Mouse (Mus musculus) liver, embryonic 11.5 days (tissue): ENCODE data around the gene Lad1. TPM values are rescaled to one million over a fixed set of nuclear protein-coding genes. Genes with fewer than 3 reads are reported as not detected.

Experiments used
- ATAC-seq: fragments of 200-750 bp; cut with Nextera tagmentation; replicated peaks from 2 replicates; pipeline ENCODE4 v1.8.0; 2017; ENCODE audit warnings: moderate number of reproducible peaks, mild to moderate bottlenecking, moderate TSS enrichment, moderate library complexity; ENCODE audit not compliant: low FRiP score
- DNase-seq: peaks from one replicate; pipeline ENCODE4 v3.0.0-alpha.2; 2017; ENCODE audit warnings: low spot score
- H3K27ac ChIP-seq: fragments of 300-500 bp; sonication (generic); 2 replicates; pipeline ENCODE4 v1.5.1; 2014; ENCODE audit warnings: mild to moderate bottlenecking, low read depth, low read length, control low read depth
- H3K27me3 ChIP-seq: fragments of 300-500 bp; sonication (generic); replicated peaks from 2 replicates; pipeline ENCODE4 v1.6.1; 2014; ENCODE audit warnings: low read length, mixed read lengths; ENCODE audit not compliant: control insufficient read depth, insufficient read depth
- H3K36me3 ChIP-seq: fragments of 300-500 bp; sonication (generic); 2 replicates; pipeline ENCODE4 v1.6.1; 2014; ENCODE audit warnings: mild to moderate bottlenecking, low read length, moderate library complexity, mixed read lengths; ENCODE audit not compliant: control insufficient read depth, insufficient read depth
- H3K4me1 ChIP-seq: fragments of 300-500 bp; sonication (generic); replicated peaks from 2 replicates; pipeline ENCODE4 v1.6.1; 2014; ENCODE audit warnings: low read length, mixed read lengths; ENCODE audit not compliant: control insufficient read depth, insufficient read depth
- H3K4me2 ChIP-seq: fragments of 300-500 bp; sonication (generic); 2 replicates; pipeline ENCODE4 v1.6.1; 2014; ENCODE audit warnings: mild to moderate bottlenecking, control low read depth, moderate library complexity
- H3K4me3 ChIP-seq: fragments of 300-500 bp; sonication (generic); 2 replicates; pipeline ENCODE4 v1.5.1; 2014; ENCODE audit warnings: low read depth, low read length, control low read depth
- H3K9ac ChIP-seq: fragments of 300-500 bp; sonication (generic); 2 replicates; pipeline ENCODE4 v1.6.1; 2014; ENCODE audit warnings: low read depth, low read length, control low read depth
- H3K9me3 ChIP-seq: fragments of 300-500 bp; sonication (generic); 2 replicates; pipeline ENCODE4 v1.6.1; 2016; ENCODE audit warnings: low read length, inconsistent platforms, mixed read lengths; ENCODE audit not compliant: control insufficient read depth
- WGBS: fragments of 180-500 bp; shearing (Covaris S2); extraction: QIAGEN DNeasy Blood & Tissue Kit; methylation state at CpG from one replicate; pipeline ENCODE4 v1.1.7; 2014; 5-methylcytosine and 5-hydroxymethylcytosine counted together
- polyA plus RNA-seq: library from polyadenylated mRNA; unstranded; fragments of >200 nt; fragmentation: Nextera tagmentation; extraction: Ambion mirVana; gene quantifications from 2 replicates; pipeline ENCODE4 v1.2.1, GENCODE M21; 2014

The Lad1 gene
- 0.99 and 1.7 TPM in 2 replicates for polyA plus RNA-seq

GRCm38 (mm10) chr1:135818481-135819086 is at the start of gene Lad1:
Gene Lad1 (plus strand): TSS chr1:135818598.
- H3K9me3 ChIP-seq = no peaks in the 10 kb centered on the region
- H3K36me3 ChIP-seq = no peaks in the 10 kb centered on the region
- peak within 1 kb of the TSS; percentile 28; the same call in 1 of the 2 replicates for H3K9ac ChIP-seq
- DNase-seq = no peak
- H3K4me1 ChIP-seq = peaks cover 8% of the 10 kb centered on the region; the same call in 1 of the 2 replicates
- H3K27ac ChIP-seq = no peak within 1 kb of the TSS
- H3K4me2 ChIP-seq = peak within 1 kb of the TSS; percentile 85
- peak within 1 kb of the TSS; percentile 55 for H3K4me3 ChIP-seq
- WGBS = under 1% methylated on average over 63 of the region's 63 CpGs
- no peak for ATAC-seq
- peaks cover 62% of the 10 kb centered on the region for H3K27me3 ChIP-seq

GRCm38 (mm10) chr1:135770237-135770636 is 48.2 kb upstream of the Lad1 start:
- Histone ChIP-seq H3K27me3 (peaks cover 18% of the 10 kb centered on the region), H3K27ac (no peak overlapping the region), H3K4me1 (peaks cover 16% of the 10 kb centered on the region), H3K4me2 (no peak overlapping the region), H3K9ac (no peak overlapping the region), H3K4me3 (no peak overlapping the region), H3K36me3 (no peaks in the 10 kb centered on the region), H3K9me3 (no peaks in the 10 kb centered on the region)
- WGBS = 62% methylated on average over 7 of the region's 7 CpGs
- DNase-seq = no peak
- no peak for ATAC-seq

GRCm38 (mm10) chr1:135770896-135771572 is 47.4 kb upstream of the Lad1 start:
- H3K4me1 ChIP-seq = peaks cover 10% of the 10 kb centered on the region; the same call in 1 of the 2 replicates
- no peak overlapping the region for H3K27ac ChIP-seq
- H3K4me2 ChIP-seq = no peak overlapping the region
- no peak overlapping the region for H3K4me3 ChIP-seq
- no peak for ATAC-seq
- H3K9ac ChIP-seq = no peak overlapping the region
- H3K36me3 ChIP-seq = no peaks in the 10 kb centered on the region
- H3K27me3 ChIP-seq = peaks cover 12% of the 10 kb centered on the region; the same call in 1 of the 2 replicates
- no peaks in the 10 kb centered on the region for H3K9me3 ChIP-seq
- DNase-seq = no peak
- WGBS = 45% methylated on average over 12 of the region's 12 CpGs

GRCm38 (mm10) chr1:135771573-135771970 is 46.8 kb upstream of the Lad1 start:
- Histone ChIP-seq H3K9me3 (no peaks in the 10 kb centered on the region), H3K27me3 (peaks cover 7% of the 10 kb centered on the region; the same call in 1 of the 2 replicates), H3K36me3 (no peaks in the 10 kb centered on the region), H3K4me1 (peaks cover 9% of the 10 kb centered on the region; the same call in 1 of the 2 replicates), H3K4me2 (no peak overlapping the region), H3K9ac (no peak overlapping the region), H3K4me3 (no peak overlapping the region), H3K27ac (no peak overlapping the region)
- no peak for ATAC-seq
- no peak for DNase-seq
- WGBS = 60% methylated on average over 8 of the region's 8 CpGs

GRCm38 (mm10) chr1:135776596-135776995 is 41.8 kb upstream of the Lad1 start:
- ATAC-seq = no peak
- no peak overlapping the region for H3K4me2 ChIP-seq
- H3K4me3 ChIP-seq = no peak overlapping the region
- no peaks in the 10 kb centered on the region for H3K9me3 ChIP-seq
- no peaks in the 10 kb centered on the region for H3K27me3 ChIP-seq
- DNase-seq = no peak
- no peaks in the 10 kb centered on the region for H3K36me3 ChIP-seq
- no peak overlapping the region for H3K27ac ChIP-seq
- no peak overlapping the region for H3K9ac ChIP-seq
- peaks cover 6% of the 10 kb centered on the region; the same call in 1 of the 2 replicates for H3K4me1 ChIP-seq

GRCm38 (mm10) chr1:135777046-135777445 is 41.4 kb upstream of the Lad1 start:
- H3K36me3 ChIP-seq = no peaks in the 10 kb centered on the region
- DNase-seq (no peak), ATAC-seq (no peak)
- 79% methylated on average over 1 of the region's 1 CpGs for WGBS
- no peak overlapping the region for H3K9ac ChIP-seq
- H3K4me2 ChIP-seq = no peak overlapping the region
- no peaks in the 10 kb centered on the region for H3K27me3 ChIP-seq
- H3K27ac ChIP-seq = no peak overlapping the region
- no peaks in the 10 kb centered on the region for H3K9me3 ChIP-seq
- H3K4me3 ChIP-seq = no peak overlapping the region
- peaks cover 6% of the 10 kb centered on the region; the same call in 1 of the 2 replicates for H3K4me1 ChIP-seq

GRCm38 (mm10) chr1:135778780-135779535 is 39.4 kb upstream of the Lad1 start, which contains the start of gene Tnni1:
Gene Tnni1 (plus strand): TSS chr1:135779434.
- no peak for DNase-seq
- Histone ChIP-seq H3K27ac (peak within 1 kb of the TSS; percentile 19; the same call in 1 of the 2 replicates), H3K4me3 (no peak within 1 kb of the TSS), H3K4me1 (peaks cover 6% of the 10 kb centered on the region; the same call in 1 of the 2 replicates), H3K36me3 (no peaks in the 10 kb centered on the region), H3K9ac (no peak within 1 kb of the TSS), H3K9me3 (no peaks in the 10 kb centered on the region), H3K27me3 (no peaks in the 10 kb centered on the region), H3K4me2 (no peak within 1 kb of the TSS)
- WGBS = 25% methylated on average over 22 of the region's 22 CpGs
- ATAC-seq = no peak; the same call in 1 of the 2 replicates

- 58% methylated on average over 4 of the region's 4 CpGs for WGBS
- Histone ChIP-seq H3K4me1 (peaks cover 6% of the 10 kb centered on the region; the same call in 1 of the 2 replicates), H3K36me3 (no peaks in the 10 kb centered on the region), H3K4me3 (no peak overlapping the region), H3K9me3 (no peaks in the 10 kb centered on the region), H3K27me3 (no peaks in the 10 kb centered on the region), H3K27ac (no peak overlapping the region), H3K9ac (no peak overlapping the region), H3K4me2 (no peak overlapping the region)
- ATAC-seq (no peak), DNase-seq (no peak)
Observed at GRCm38 (mm10) chr1:135780649-135781048, 37.7 kb upstream of the Lad1 start.
